Mouse (Mus musculus): ENCODE measurements around the gene Ube2v1. TPM values are rescaled to one million over a fixed set of nuclear protein-coding genes. Genes with fewer than 3 reads are reported as not detected.
"Not testable (repeated sequence)": the region's sequence is repeated elsewhere in the genome, so short reads cannot be mapped to it uniquely, and the experiment has no call there.

The Ube2v1 gene
- total RNA-seq, 4 experiments from 2014 or later: 163 to 176 (median 172) TPM

- DNase-seq (ENCODE audit: low spot score in 2 of 2): no peak
These were observed 25.0 kb upstream of the Ube2v1 start for GRCm38 (mm10) chr2:167656629-167657478.

GRCm38 (mm10) chr2:167654911-167655600 lies 23.2 kb upstream of the Ube2v1 start:
- DNase-seq (ENCODE audit: low spot score in 2 of 2): no peak

- DNase-seq (ENCODE audit: low spot score in 2 of 2): no peak
These were observed 20.8 kb upstream of the Ube2v1 start for GRCm38 (mm10) chr2:167652694-167653093.

- no peak for DNase-seq (ENCODE audit: low spot score in 2 of 2)
These were observed 19.7 kb upstream of the Ube2v1 start for GRCm38 (mm10) chr2:167651622-167652021.

GRCm38 (mm10) chr2:167649290-167650032 lies 17.6 kb upstream of the Ube2v1 start:
- DNase-seq (ENCODE audit: low spot score in 2 of 2): no peak

- DNase-seq (ENCODE audit: low spot score in 2 of 2): no peak
These were observed 14.5 kb upstream of the Ube2v1 start for GRCm38 (mm10) chr2:167646411-167646810.

GRCm38 (mm10) chr2:167643356-167644052 lies 11.6 kb upstream of the Ube2v1 start:
- DNase-seq (ENCODE audit: low spot score in 2 of 2): not testable (repeated sequence)

GRCm38 (mm10) chr2:167642164-167642563 lies 10.3 kb upstream of the Ube2v1 start:
- no peak for DNase-seq (ENCODE audit: low spot score in 2 of 2)

GRCm38 (mm10) chr2:167641337-167641736 lies 9.4 kb upstream of the Ube2v1 start:
- DNase-seq (ENCODE audit: low spot score in 2 of 2): no peak

GRCm38 (mm10) chr2:167640279-167640678 lies 8.4 kb upstream of the Ube2v1 start:
- DNase-seq (ENCODE audit: low spot score in 2 of 2): no peak

- DNase-seq (ENCODE audit: low spot score in 2 of 2): no peak
These were observed 3.1 kb upstream of the Ube2v1 start for GRCm38 (mm10) chr2:167634865-167635512.

- peak; percentile 95 to 96 for DNase-seq (ENCODE audit: low spot score in 2 of 2)
These were observed 2.5 kb upstream of the Ube2v1 start for GRCm38 (mm10) chr2:167634338-167634770.

- no peak for DNase-seq (ENCODE audit: low spot score in 2 of 2)
These were observed 1.6 kb upstream of the Ube2v1 start for GRCm38 (mm10) chr2:167633537-167633872.

GRCm38 (mm10) chr2:167632731-167633536 lies 1.0 kb upstream of the Ube2v1 start:
- DNase-seq (ENCODE audit: low spot score in 2 of 2): no peak

GRCm38 (mm10) chr2:167631181-167631590 lies 709 bp downstream of the Ube2v1 start:
- DNase-seq (ENCODE audit: low spot score in 2 of 2): peak in 1 of 2 experiments; percentile 35

GRCm38 (mm10) chr2:167630421-167630820 lies 1.5 kb downstream of the Ube2v1 start:
- no peak for DNase-seq (ENCODE audit: low spot score in 2 of 2)

- no peak for DNase-seq (ENCODE audit: low spot score in 2 of 2)
These were observed 2.2 kb downstream of the Ube2v1 start for GRCm38 (mm10) chr2:167629665-167630209.

GRCm38 (mm10) chr2:167628872-167629271 lies 3.0 kb downstream of the Ube2v1 start:
- DNase-seq (ENCODE audit: low spot score in 2 of 2): peak in 1 of 2 experiments; percentile 33

- DNase-seq (ENCODE audit: low spot score in 2 of 2): no peak
These were observed 4.9 kb downstream of the Ube2v1 start for GRCm38 (mm10) chr2:167627019-167627418.

GRCm38 (mm10) chr2:167625670-167626069 lies 6.2 kb downstream of the Ube2v1 start:
- DNase-seq (ENCODE audit: low spot score in 2 of 2): no peak

All from gastrocnemius, adult 8-10 months (tissue).